Mouse (Mus musculus): ENCODE measurements around the gene C77080.
"Not testable (repeated sequence)": the region's sequence is repeated elsewhere in the genome, so short reads cannot be mapped to it uniquely, and the experiment has no call there.

The C77080 gene

DNA sequence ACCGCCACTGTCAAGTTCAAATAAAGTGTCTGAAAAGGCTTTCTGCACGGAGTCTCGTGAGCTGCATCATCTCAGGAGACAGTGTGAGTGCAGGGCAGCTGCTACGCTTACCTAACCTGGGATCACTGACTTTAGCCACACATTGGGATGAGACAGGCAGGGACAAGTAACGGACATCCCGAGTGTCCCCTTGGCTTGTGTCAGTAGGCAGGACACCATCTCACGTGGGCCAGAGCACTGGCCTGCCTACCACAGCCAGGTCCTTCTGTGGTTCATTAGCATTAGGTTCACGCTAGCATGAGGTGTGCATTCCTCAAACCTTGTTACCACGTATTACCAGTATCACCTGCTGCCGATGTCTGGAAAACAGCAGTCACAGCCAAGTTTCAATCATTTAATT lies 42.0 kb downstream of the C77080 start:
- DNase-seq (ENCODE audit: low spot score in 2 of 2) = no peak

DNA sequence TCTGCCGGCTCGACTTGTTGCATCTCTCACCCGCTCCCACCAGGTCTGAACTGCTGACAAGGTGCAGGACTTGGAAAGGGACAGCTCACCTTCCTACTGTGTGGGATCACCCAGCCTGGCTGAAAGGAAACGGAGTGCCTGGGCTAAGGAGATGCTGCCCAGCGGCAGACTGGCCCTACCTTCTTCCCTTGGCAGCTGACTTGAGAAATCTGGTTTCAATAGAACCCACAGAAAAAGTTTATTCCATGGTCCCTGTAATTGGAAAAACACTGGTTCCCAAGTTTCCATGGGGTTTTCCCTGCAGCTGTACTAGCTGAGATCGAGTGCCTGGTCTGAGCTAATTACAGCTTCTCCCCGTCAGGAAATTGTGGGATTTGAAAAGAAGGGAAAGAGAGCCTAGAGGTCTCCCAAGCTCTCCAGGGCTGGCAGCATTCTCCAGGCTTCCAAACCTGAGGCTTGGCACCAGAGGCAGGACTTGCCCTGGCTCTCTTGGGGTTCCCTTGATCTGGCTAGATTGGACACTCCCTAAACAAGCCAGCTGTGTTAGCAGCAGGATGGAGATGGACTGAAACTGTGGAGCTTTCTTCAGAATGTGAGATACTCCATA lies 42.5 kb downstream of the C77080 start:
- no peak for DNase-seq (ENCODE audit: low spot score in 2 of 2)

DNA sequence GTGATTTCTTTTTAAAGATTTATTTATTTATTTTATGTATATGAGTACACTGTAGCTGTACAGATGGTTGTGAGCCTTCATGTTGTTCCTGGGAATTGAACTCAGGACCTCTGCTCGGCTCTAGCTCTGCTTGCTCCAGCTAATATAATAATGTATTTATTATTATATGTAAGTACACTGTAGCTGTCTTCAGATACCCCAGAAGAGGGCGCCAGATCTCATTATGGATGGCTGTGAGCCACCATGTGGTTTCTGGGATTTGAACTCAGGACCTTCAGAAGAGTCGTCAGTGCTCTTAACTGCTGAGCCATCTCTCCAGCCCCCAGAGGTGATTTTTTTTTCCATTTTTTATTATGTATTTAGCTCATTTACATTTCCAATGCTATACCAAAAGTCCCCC lies 48.7 kb downstream of the C77080 start:
- not testable (repeated sequence) for DNase-seq (ENCODE audit: low spot score in 2 of 2)

DNA sequence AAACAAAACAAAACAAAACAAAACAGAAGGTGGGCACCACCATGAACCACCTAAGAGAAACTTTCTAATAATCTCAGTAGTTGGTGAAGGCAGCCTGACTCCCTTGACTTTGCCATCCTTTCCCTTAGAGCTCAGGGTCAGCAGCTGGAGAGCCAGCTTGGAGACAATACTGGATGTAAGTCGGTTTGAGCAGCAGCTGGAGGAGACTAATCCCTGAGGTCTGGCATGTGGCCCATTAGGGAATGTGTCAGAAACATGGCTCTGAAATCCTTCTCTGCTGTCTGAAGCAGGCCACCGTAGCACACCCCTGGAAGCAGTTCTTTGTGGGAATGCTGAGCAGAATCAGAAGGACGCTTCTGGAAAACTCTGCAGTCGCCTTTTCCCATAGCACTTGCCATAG lies 49.7 kb downstream of the C77080 start:
- no peak for DNase-seq (ENCODE audit: low spot score in 2 of 2)

DNA sequence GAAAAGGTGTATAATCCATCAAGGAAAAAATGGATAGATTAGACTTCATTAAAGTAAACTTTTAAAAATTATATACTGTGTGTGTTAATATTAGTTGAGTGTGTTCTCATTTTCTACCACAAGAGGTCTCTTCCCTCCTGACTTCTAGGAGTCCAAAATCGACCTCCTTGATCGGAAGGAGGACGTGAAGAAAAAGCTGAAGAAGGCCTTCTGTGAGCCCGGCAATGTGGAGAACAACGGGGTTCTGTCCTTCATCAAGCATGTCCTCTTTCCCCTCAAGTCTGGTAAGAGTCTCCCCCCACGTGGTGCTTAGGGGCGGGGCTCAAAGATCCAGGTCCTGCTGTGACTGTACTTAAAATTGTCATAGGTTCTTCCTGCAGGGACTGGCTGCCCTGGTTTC lies 51.7 kb downstream of the C77080 start:
- no peak for DNase-seq (ENCODE audit: low spot score in 2 of 2)

DNA sequence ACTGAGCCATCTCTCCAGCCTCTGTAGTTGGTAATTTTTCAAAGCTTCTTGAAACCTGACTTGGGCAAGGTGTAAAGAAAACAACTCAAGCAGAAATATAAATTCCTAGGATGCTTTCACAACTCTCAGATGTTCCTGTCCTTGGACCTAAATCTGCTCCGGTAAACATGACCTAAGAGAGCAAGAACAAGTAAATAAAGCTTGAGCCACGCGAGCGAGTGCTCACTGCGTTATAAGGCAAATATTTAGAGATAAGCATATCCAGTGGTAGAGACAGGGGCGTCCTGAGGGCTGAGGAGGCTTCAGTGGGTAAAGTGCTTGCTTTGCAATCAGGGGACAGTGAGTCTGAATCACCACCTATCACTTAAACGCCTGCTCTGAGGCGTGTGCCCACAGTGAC lies 54.4 kb downstream of the C77080 start:
- no peak for DNase-seq (ENCODE audit: low spot score in 2 of 2)

DNA sequence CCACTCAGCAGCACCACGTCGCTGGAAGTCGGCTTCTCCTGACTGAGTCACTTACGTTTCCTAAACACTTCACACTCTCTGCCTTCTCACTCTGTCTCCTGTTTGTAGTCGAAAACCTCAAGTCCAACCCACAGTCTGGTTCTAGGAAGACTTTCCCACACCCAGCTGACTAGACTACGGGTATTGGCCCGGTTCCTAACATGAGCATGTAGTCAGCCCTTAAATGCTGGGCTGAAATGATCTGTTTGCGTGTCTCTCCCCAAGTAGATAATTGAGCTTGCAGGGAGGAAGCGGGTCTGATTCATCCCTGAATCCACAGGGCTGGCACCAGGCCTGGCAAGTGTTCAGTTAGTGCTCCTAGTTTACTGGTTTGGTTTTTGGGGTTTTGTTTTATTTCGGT lies 56.5 kb downstream of the C77080 start:
- DNase-seq (ENCODE audit: low spot score in 2 of 2) = peak in 1 of 2 experiments; percentile 43

DNA sequence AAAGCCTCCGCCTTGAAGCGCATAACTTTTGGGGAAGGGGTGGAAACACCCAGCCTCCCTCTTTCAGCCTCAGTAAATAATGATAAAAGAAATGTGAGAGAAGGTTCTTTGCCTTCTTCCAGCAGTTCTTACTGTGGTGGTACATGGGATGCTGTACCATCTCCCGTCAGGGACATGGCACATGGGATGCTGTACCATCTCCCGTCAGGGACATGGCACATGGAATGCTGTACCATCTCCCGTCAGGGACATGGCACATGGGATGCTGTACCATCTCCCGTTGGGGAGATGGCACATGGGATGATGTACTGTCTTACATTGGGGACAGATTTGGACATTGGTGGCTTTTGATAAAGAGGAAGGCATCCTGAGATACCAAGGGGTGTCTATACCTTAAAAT lies 63.7 kb downstream of the C77080 start:
- DNase-seq (ENCODE audit: low spot score in 2 of 2) = no peak

DNA sequence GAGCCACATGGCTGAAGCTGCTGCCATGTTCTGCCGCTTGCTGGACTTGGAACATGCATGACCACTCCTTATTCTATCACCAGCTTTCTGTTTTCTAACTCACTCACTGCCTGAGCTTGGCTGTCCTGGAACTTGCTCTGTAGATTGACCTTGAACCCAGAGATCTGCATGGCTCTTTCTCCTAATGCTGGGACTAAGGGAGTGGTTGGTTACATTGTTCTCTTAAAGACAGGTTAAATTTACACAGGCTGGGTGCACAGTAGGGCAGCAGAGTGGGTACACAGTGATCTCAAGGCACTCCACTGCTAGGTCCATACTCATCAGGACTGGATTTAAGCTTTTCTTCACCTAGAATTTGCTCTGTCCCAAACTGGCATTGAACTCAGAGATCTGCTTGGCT lies 66.9 kb downstream of the C77080 start:
- DNase-seq (ENCODE audit: low spot score in 2 of 2) = no peak

DNA sequence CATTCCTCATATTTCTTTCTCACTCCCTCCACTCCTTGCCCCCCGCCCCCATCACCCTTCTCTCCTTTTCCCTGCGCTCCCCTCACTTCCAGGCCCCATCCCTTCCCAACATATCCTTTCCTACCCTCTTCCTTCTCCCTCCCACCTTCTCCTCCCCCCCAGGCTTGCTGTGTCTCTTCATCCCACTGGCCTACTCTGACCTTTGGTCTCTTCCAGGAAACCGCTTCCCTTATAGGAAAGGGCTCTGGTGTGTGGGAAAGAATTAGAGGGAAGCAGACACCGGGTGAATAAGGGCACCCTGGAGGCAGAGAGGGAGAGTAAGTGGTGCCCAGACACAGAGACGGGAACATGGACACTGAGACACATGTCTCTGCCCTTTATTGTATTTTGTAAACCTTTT lies 69.5 kb downstream of the C77080 start:
- DNase-seq (ENCODE audit: low spot score in 2 of 2) = no peak

DNA sequence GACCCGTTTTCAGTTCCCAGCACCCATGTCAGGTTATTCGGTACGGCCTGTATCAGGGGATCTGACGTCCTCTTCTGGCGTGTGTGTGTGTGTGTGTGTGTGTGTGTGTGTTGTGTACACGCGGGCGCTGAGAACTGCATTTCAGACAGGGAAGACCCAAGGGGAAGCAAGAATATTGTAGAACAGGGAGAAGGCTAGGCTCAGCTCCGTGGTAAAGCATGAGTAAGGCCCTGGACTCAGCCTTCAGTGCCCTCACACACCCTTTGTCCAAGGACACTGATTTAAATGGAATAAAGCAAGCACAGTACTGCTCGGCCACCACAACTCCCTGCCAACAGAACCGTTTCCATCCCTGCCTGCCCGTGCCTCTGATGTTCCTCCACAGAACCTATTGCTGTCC lies 70.7 kb downstream of the C77080 start:
- DNase-seq (ENCODE audit: low spot score in 2 of 2) = no peak

DNA sequence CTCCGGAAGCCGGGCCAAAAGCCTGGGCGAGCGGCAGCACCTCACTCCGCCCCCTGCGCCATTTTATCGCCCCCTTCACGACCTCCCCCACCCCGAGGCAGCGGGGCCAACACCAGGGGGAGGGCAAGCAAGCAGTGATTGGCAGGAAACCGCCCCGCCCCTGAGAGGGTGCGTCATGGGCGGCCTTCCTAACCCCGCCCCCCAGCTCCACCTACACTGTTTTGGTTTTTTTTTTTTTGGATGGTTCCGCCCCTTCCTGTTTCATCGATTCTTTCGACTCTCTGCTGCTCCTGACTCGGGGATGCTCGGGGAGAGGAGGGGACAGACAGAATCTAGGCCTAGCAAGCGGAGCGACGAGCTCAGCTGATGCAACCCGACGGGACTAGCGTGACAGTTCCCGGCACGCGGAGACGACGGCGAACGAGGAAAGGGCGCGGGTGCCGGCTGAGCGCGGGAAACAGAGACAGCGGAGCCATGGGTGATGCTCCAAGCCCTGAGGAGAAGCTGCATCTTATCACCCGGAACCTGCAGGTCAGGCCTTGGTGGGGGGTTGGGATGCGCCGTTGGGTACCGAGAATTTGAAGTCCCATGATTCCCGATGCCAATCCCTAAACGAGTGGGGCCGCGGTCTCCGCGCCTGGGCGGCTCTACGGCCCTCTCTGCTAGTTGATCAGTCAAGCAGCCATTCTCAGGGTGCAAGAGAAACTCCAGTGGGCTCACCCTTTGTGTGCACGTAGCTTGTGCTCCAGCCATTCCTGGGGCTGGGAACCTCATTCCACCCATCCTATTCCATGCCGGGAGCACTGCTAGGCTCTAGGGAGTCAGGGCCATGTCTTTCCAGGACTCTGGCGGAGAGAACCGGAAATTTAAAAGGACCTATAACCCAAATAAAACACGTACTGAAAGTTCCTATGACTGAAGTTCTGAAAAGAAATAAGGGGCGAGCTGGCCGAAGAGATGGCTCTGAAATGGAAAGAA lies 71.4 kb downstream of the C77080 start, which contains the start of the genes S100pbp and Yars:
S100pbp (minus strand) TSS at position 186 of the 978 bp plus-strand sequence.
Yars (plus strand) TSS at position 219 of the 978 bp plus-strand sequence.
- peak; percentile 93 to 96 for DNase-seq (ENCODE audit: low spot score in 2 of 2)

DNA sequence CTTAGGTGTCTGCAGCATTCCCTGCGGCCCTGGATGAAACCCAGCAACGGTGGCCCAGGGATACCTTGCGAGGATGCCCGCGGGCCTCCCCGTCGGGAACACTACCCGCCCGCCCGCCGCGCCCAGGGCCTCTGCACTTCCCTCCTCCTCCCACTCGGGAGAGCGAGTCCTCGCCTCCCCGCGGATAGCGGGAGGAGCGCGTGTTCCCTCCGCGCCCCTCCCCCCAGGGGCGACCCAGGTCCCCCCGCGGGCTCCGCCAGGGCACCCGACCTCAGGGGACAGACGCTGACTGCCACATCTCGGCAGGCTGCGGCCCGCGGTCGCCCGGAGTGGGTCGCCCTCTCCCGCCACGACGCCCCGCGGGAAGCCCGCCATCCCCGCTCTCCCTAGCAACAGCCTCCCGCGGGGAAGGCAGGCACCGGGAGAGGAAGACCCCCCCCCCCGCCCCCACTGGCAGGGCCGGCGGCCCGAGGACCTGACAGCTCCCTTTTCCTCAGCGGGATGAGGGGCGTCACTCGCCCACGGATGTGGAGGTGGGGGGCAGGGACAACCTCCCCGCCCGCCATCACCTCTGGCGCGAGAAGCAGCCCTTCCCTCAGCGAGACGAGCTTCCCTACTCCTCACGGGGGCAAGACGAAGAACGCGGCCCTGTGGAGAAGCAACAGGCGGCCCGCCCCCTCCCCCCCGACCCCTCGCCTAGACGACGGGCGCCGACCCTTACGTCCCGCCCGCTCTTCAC lies 72.2 kb downstream of the C77080 start:
- DNase-seq (ENCODE audit: low spot score in 2 of 2) = peak; percentile 49 to 51

DNA sequence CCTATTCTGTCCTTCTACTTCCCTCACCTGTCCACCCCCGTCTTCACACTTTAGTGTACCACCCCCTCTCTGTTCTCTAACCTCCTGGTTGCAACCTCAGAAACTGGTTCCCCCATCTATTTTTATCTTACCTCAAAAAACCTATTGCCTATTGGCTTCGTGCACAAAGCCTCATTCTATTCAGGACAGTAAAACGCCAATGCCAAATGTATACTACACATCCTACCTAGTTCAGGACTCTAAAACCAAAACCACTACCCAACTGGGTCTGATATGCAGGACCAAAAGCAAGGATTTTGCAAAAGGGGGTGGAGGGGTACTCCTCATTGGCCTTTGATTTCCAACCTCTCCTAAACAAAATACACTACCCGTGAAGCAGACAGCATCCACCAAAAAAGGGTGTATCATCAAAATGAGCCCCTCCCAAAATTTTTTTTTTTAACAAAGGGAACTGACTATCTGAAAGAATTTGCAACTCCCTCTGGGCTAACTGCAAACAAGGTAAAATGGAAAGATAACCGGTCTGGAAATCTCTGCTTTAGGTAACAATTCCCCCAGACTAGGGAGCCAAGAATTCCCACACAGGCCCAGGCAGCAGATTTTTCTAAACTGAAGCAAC lies 73.1 kb downstream of the C77080 start:
- DNase-seq (ENCODE audit: low spot score in 2 of 2) = no peak

DNA sequence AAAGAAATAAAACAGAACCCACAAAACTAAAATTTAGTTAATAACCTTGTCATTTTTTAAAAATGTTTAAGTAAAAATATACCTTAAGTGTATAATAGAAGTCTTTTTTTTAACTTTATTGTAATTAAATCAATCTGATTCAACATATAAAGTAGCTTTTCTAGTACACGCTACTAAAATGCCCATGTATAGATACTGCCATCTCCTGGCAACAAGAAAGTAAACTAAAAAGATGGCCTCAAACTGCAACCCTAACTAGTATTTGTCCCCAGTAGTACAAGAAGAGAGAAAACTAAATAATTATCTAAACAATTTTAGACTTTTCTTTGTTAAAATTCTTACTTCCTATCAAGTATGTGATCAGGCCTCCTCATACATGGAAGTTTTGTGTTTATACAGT lies 81.6 kb downstream of the C77080 start:
- DNase-seq (ENCODE audit: low spot score in 2 of 2) = no peak

DNA sequence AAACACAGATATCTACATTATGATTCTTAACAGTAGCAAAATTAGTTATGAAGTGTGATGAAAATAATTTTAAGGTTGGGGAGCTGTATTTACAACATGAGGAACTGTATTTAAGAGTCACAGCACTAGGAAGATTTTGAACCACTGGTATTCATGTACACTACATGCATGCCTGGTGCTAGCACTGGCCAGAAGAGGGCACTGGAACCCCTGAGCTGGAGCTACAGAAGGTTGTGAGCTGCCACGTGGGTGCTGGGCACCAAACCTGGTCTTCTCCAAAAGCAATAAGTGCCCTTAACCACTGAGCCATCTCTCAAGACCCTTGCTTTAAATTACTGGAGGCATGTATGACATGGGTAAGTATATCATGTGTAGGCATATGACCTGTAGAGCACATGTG lies 88.7 kb downstream of the C77080 start:
- no peak for DNase-seq (ENCODE audit: low spot score in 2 of 2)

Measured in right cerebral cortex, adult 2 months (tissue).